Mouse (Mus musculus) forebrain, embryonic 16.5 days (tissue): ENCODE measurements around the gene Ift122. TPM values are rescaled to one million over a fixed set of nuclear protein-coding genes. Genes with fewer than 3 reads are reported as not detected.

Experiments
- ATAC-seq: fragments of 200-750 bp; cut with Nextera tagmentation; 2 replicates; pipeline ENCODE4 v1.8.0; 2017; ENCODE audit warnings: mild to moderate bottlenecking, moderate library complexity
- H3K27ac ChIP-seq: fragments of 300-500 bp; sonication (generic); 2 replicates; pipeline ENCODE4 v1.5.1; 2014; ENCODE audit warnings: low read length, control low read depth
- H3K27me3 ChIP-seq: fragments of 300-500 bp; sonication (generic); replicated peaks from 2 replicates; pipeline ENCODE4 v1.6.1; 2014; ENCODE audit warnings: low read length; ENCODE audit not compliant: control insufficient read depth, insufficient read depth
- H3K36me3 ChIP-seq: fragments of 300-500 bp; sonication (generic); 2 replicates; pipeline ENCODE4 v1.6.1; 2014; ENCODE audit not compliant: control insufficient read depth, insufficient read depth
- H3K4me1 ChIP-seq: fragments of 300-500 bp; sonication (generic); replicated peaks from 2 replicates; pipeline ENCODE4 v1.6.1; 2014; ENCODE audit warnings: low read length; ENCODE audit not compliant: control insufficient read depth, insufficient read depth
- H3K4me2 ChIP-seq: fragments of 300-500 bp; sonication (generic); 2 replicates; pipeline ENCODE4 v1.6.1; 2014; ENCODE audit warnings: mild to moderate bottlenecking, low read length, control low read depth
- H3K4me3 ChIP-seq: fragments of 300-500 bp; sonication (generic); replicated peaks from 2 replicates; pipeline ENCODE4 v1.5.1; 2014; ENCODE audit warnings: mild to moderate bottlenecking, low read length, control low read depth
- H3K9ac ChIP-seq: fragments of 300-500 bp; sonication (generic); replicated peaks from 2 replicates; pipeline ENCODE4 v1.6.1; 2014; ENCODE audit warnings: low read depth, low read length, control low read depth
- H3K9me3 ChIP-seq: fragments of 300-500 bp; sonication (generic); 2 replicates; pipeline ENCODE4 v1.6.1; 2016; ENCODE audit warnings: low read length; ENCODE audit not compliant: control insufficient read depth
- WGBS: fragments of 180-500 bp; shearing (Covaris S2); extraction: QIAGEN DNeasy Blood & Tissue Kit; methylation state at CpG from one replicate; pipeline ENCODE4 v1.1.7; 2014; 5-methylcytosine and 5-hydroxymethylcytosine counted together
- polyA plus RNA-seq: library from polyadenylated mRNA; unstranded; fragments of >200 nt; fragmentation: Nextera tagmentation; extraction: Ambion mirVana; gene quantifications from 2 replicates; pipeline ENCODE4 v1.2.1, GENCODE M21; 2015

The Ift122 gene
- polyA plus RNA-seq, 1 experiment from 2014 or later, result 32.7 TPM

DNA sequence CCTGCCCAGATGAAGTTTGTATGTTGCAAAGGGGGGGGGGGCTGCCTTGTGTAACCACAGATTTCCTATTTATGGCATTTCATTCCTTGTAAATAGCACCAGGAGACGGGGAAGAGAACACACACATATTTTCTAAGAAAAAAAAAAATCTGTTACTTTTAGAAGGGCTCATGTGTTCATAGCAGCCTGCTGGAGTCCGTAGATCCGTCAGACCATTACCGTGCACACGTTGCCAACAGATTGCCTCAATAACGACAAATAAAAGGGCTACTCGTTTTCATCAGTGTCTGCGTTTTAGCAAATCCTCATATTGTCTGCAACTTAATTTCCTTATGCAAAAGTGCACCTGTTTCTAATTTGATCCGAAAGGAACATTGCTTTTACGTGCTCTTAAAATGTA, 73.1 kb downstream of the Ift122 start:
- no peaks in the 10 kb centered on the region for H3K27me3 ChIP-seq
- peak overlapping the region; percentile 85 for H3K27ac ChIP-seq
- no peak overlapping the region for H3K9ac ChIP-seq
- WGBS, result 16% methylated on average over 10 of the region's 10 CpGs
- peak overlapping the region; percentile 17 for H3K4me2 ChIP-seq
- ATAC-seq, result 0 out of 2 replicates have a peak, but pooled peaks have one; percentile 8
- no peaks in the 10 kb centered on the region for H3K9me3 ChIP-seq
- peaks cover 32% of the 10 kb centered on the region for H3K4me1 ChIP-seq
- H3K4me3 ChIP-seq, result no peak overlapping the region
- no peaks in the 10 kb centered on the region for H3K36me3 ChIP-seq

DNA sequence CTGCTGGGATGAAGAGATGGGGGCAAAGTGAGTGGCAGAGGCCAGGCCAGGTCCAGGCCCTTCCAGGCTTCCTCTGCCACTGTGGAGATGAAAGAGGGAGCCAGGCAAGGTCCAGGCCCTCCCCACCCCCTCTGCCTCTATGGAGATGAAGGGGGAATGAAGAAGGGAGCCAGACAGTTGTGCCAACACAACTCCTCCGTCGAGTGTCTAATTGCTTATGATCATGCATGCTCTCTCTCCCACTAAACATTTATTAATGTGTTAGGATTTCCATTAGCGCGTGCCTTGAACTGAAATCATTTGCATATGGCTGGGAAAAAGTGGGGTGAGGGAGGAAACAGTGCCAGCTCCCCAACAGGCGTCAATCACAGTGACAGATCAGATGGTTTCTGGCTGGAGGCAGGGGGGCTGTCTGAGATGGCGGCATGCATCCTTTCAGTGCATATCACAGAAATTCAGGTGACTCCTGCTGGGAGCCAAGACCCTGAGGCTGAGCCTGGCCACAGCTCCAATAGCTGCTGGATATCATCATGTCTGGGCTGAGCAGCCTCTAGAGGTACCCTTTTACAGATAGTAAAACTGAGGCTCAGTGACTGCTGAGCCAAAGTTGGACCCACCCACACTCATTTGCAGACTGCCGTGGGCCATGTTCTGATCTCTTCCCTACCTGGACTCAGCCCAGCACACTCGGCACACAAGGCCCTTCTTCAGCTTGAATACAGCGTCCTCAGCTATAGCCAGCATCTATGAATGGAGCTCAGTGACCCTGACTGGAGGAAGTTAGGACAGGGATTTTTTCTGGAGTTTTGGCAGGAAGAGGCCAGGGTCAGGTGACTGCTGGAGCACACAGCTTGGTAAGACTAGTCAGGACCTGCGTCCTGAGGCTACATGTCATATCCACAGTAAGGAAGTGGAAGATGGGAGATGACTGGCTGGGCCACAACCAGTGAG, 74.3 kb downstream of the Ift122 start:
- ATAC-seq, result peak; percentile 76
- Histone ChIP-seq H3K27me3 (no peaks in the 10 kb centered on the region), H3K4me2 (no peak overlapping the region), H3K9ac (no peak overlapping the region; the same call in 1 of the 2 replicates), H3K9me3 (no peaks in the 10 kb centered on the region), H3K4me3 (no peak overlapping the region), H3K4me1 (peaks cover 32% of the 10 kb centered on the region), H3K36me3 (no peaks in the 10 kb centered on the region), H3K27ac (peak overlapping the region; percentile 85)
- 37% methylated on average over 10 of the region's 10 CpGs for WGBS

DNA sequence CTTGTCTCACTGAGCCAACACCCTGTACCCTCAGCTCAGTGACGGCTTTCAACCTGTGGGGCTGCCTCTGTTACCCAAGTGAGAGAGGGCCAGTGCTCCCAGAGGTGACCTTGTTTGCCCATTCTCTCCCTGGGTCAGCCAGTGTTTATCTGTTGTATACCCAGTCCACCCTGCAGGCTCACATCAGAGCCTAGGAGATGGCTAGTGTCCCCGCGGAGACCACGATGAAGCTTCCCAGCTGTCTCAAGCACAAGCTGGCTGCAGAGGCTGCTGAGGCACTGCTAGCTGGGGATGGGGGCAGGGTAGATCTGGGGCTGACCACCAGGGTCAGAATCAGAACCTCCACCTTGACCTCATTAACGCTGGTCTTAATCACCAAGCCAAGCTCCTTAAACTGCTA, 76.7 kb downstream of the Ift122 start:
- Histone ChIP-seq H3K4me3 (no peak overlapping the region), H3K27ac (no peak overlapping the region), H3K27me3 (no peaks in the 10 kb centered on the region), H3K9me3 (no peaks in the 10 kb centered on the region), H3K9ac (no peak overlapping the region), H3K4me1 (peaks cover 32% of the 10 kb centered on the region), H3K4me2 (no peak overlapping the region), H3K36me3 (no peaks in the 10 kb centered on the region)
- WGBS, result 76% methylated on average over 5 of the region's 5 CpGs
- no peak for ATAC-seq

DNA sequence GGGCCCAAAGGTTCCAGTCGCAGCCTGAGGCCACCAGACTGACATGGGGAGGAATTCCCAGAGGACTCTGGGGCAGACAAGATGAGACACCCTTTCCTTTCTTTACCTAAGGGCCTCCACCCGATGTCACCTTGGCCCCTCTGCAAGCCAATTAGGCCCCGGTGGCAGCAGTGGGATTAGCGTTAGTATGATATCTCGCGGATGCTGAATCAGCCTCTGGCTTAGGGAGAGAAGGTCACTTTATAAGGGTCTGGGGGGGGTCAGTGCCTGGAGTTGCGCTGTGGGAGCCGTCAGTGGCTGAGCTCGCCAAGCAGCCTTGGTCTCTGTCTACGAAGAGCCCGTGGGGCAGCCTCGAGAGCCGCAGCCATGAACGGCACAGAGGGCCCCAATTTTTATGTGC, 78.4 kb downstream of the Ift122 start, which contains the start of gene Rho:
Gene Rho (plus strand): TSS at position 110 of the 400 bp plus-strand sequence.
- Histone ChIP-seq H3K4me3 (no peak within 1 kb of the TSS), H3K4me2 (no peak within 1 kb of the TSS), H3K27me3 (no peaks in the 10 kb centered on the region), H3K9ac (no peak within 1 kb of the TSS), H3K9me3 (no peaks in the 10 kb centered on the region), H3K27ac (no peak within 1 kb of the TSS), H3K4me1 (peaks cover 17% of the 10 kb centered on the region), H3K36me3 (no peaks in the 10 kb centered on the region)
- 83% methylated on average over 14 of the region's 14 CpGs for WGBS
- no peak for ATAC-seq

DNA sequence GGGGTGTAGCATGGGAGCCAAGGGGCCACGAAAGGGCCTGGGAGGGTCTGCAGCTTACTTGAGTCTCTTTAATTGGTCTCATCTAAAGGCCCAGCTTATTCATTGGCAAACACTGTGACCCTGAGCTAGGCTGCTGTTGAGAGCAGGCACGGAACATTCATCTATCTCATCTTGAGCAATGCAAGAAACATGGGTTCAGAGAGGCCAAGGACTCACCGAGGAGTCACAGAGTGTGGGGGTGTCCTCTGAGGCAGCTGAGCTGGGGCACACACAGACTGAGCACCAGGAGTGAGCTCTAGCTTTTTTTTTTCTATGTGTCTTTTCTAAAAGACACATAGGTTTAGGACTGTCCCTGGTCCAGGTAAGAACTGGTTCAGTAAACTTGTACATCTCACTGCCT, 79.1 kb downstream of the Ift122 start:
- 85% methylated on average over 3 of the region's 3 CpGs for WGBS
- H3K27me3 ChIP-seq, result no peaks in the 10 kb centered on the region
- no peak overlapping the region for H3K4me3 ChIP-seq
- H3K4me2 ChIP-seq, result no peak overlapping the region
- H3K4me1 ChIP-seq, result peaks cover 10% of the 10 kb centered on the region
- no peak overlapping the region for H3K9ac ChIP-seq
- H3K9me3 ChIP-seq, result no peaks in the 10 kb centered on the region
- no peak overlapping the region for H3K27ac ChIP-seq
- H3K36me3 ChIP-seq, result no peaks in the 10 kb centered on the region
- no peak for ATAC-seq

DNA sequence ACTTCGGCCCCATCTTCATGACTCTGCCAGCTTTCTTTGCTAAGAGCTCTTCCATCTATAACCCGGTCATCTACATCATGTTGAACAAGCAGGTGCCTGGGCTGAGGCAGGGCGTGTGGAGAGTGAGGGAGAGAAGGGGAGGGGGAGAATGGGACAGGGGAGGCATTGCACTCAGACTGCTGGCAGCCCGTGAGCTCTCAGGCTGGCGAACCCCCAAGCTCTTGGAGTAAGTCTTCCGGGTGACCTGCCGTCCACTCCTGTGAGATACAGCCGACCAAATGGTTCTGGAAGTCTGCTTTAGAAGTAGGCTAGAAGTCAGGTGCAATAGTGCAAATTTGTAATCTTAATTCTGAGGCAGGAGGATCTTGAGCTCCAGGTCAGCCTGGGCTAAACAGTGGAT, 82.3 kb downstream of the Ift122 start:
- no peak overlapping the region for H3K4me2 ChIP-seq
- WGBS, result 70% methylated on average over 8 of the region's 8 CpGs
- H3K27me3 ChIP-seq, result no peaks in the 10 kb centered on the region
- no peaks in the 10 kb centered on the region for H3K36me3 ChIP-seq
- H3K9me3 ChIP-seq, result no peaks in the 10 kb centered on the region
- H3K4me3 ChIP-seq, result no peak overlapping the region
- ATAC-seq, result no peak
- no peaks in the 10 kb centered on the region for H3K4me1 ChIP-seq
- no peak overlapping the region for H3K9ac ChIP-seq
- no peak overlapping the region for H3K27ac ChIP-seq

DNA sequence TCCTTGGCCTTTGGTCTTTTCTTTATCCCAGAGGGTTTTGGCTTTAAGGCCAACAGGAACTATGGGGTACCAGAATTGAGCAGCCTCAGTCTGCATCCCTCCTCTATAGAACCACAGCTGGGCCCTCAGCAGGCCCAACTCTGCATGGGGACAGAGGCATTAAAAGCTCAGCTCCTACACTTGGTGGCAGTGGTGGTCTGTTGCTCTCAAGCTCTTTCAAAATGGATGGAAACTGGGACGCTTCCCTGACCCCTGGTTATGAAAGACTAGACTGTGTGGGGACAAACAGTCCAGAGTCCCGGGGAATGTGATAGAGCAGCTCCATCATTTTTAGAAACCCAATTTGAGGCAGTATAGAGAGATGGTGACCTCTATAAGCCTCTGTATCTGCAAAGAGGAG, 84.7 kb downstream of the Ift122 start:
- no peak for ATAC-seq
- H3K9me3 ChIP-seq, result no peaks in the 10 kb centered on the region
- no peak overlapping the region for H3K4me3 ChIP-seq
- no peaks in the 10 kb centered on the region for H3K36me3 ChIP-seq
- no peaks in the 10 kb centered on the region for H3K27me3 ChIP-seq
- no peak overlapping the region for H3K9ac ChIP-seq
- H3K4me1 ChIP-seq, result no peaks in the 10 kb centered on the region
- no peak overlapping the region for H3K27ac ChIP-seq
- no peak overlapping the region for H3K4me2 ChIP-seq
- 97% methylated on average over 2 of the region's 2 CpGs for WGBS

DNA sequence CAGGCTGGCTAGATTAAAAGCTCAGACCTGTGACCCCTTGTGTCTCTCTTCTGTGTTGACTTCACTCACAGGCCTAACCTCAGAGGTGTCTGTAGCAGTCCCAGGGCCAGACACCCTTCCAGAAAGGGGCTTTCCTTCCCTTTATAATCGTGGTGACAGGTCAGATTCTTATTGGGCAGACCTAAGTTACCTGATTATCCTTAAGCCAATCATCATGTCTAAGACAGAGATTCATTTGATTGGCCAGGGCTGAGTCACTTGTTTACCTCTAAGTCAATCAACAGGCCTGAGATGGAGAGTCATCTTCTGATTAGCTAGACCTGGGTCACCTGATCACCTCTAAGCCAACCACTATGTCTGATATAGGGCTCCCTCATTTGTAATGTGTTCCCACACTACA, 85.5 kb downstream of the Ift122 start:
- no peaks in the 10 kb centered on the region for H3K27me3 ChIP-seq
- H3K4me2 ChIP-seq, result no peak overlapping the region
- no peak overlapping the region for H3K4me3 ChIP-seq
- ATAC-seq, result no peak
- H3K9ac ChIP-seq, result no peak overlapping the region
- WGBS, result 81% methylated on average over 1 of the region's 1 CpGs
- no peaks in the 10 kb centered on the region for H3K4me1 ChIP-seq
- H3K9me3 ChIP-seq, result no peaks in the 10 kb centered on the region
- H3K27ac ChIP-seq, result no peak overlapping the region
- H3K36me3 ChIP-seq, result no peaks in the 10 kb centered on the region

DNA sequence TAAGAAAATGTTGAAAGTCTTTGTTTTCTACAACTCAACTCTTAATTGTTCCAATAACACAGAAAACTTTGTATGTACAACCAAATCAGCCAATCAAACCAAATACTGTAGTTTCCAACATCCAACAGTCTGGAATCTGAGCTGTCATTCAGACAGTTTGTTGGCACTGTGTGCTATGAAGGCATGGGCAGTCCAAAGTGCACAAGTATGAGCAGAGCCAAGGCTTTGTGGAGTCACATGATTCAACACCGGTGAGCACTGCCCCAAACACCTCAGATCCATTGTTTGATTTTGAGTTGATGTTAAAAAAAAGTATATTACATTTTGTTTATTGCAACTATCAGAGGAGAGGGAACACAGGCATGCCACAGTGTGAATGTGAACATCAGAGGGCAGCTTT, 87.3 kb downstream of the Ift122 start:
- no peak overlapping the region for H3K9ac ChIP-seq
- no peak overlapping the region for H3K4me3 ChIP-seq
- no peaks in the 10 kb centered on the region for H3K4me1 ChIP-seq
- H3K4me2 ChIP-seq, result no peak overlapping the region
- 47% methylated on average over 1 of the region's 1 CpGs for WGBS
- no peak for ATAC-seq
- H3K9me3 ChIP-seq, result no peaks in the 10 kb centered on the region
- H3K27ac ChIP-seq, result no peak overlapping the region
- no peaks in the 10 kb centered on the region for H3K36me3 ChIP-seq
- no peaks in the 10 kb centered on the region for H3K27me3 ChIP-seq
